Mouse (Mus musculus) stomach, embryonic 15.5 days (tissue): ENCODE results near the gene Hsd17b14. TPM values are rescaled to one million over a fixed set of nuclear protein-coding genes. Genes with fewer than 3 reads are reported as not detected.

Experiments used
- ATAC-seq: fragments of 200-750 bp; cut with Nextera tagmentation; 2 replicates; pipeline ENCODE4 v1.8.0; 2017; ENCODE audit warnings: low read depth, moderate number of reproducible peaks, moderate TSS enrichment; ENCODE audit not compliant: insufficient read depth, low FRiP score
- H3K27ac ChIP-seq: fragments of 300-500 bp; sonication (generic); 2 replicates; pipeline ENCODE4 v1.5.1; 2015; ENCODE audit warnings: mild to moderate bottlenecking, inconsistent platforms
- H3K27me3 ChIP-seq: fragments of 300-500 bp; sonication (generic); replicated peaks from 2 replicates; pipeline ENCODE4 v1.6.1; 2015; ENCODE audit warnings: inconsistent platforms
- H3K36me3 ChIP-seq: fragments of 300-500 bp; sonication (generic); 2 replicates; pipeline ENCODE4 v1.6.1; 2015; ENCODE audit warnings: inconsistent platforms
- H3K4me1 ChIP-seq: fragments of 300-500 bp; sonication (generic); 2 replicates; pipeline ENCODE4 v1.6.1; 2015; ENCODE audit warnings: inconsistent platforms
- H3K4me2 ChIP-seq: fragments of 300-500 bp; sonication (generic); 2 replicates; pipeline ENCODE4 v1.6.1; 2015; ENCODE audit warnings: mild to moderate bottlenecking, inconsistent platforms
- H3K4me3 ChIP-seq: fragments of 300-500 bp; sonication (generic); replicated peaks from 2 replicates; pipeline ENCODE4 v1.5.1; 2015; ENCODE audit warnings: inconsistent platforms
- H3K9ac ChIP-seq: fragments of 300-500 bp; sonication (generic); 2 replicates; pipeline ENCODE4 v1.6.1; 2015; ENCODE audit warnings: inconsistent platforms
- H3K9me3 ChIP-seq: fragments of 300-500 bp; sonication (generic); 2 replicates; pipeline ENCODE4 v1.6.1; 2016; ENCODE audit warnings: inconsistent platforms
- WGBS: fragments of 180-500 bp; shearing (Covaris S2); methylation state at CpG from one replicate; pipeline ENCODE4 v1.1.7; 2015; 5-methylcytosine and 5-hydroxymethylcytosine counted together
- polyA plus RNA-seq: library from polyadenylated mRNA; unstranded; fragments of >200 nt; fragmentation: Nextera tagmentation; extraction: Ambion mirVana; gene quantifications from 2 replicates; pipeline ENCODE4 v1.2.1, GENCODE M21; 2015

Gene Hsd17b14
- polyA plus RNA-seq, 1 experiment from 2014 or later = 3.9 TPM

- no peaks in the 10 kb centered on the region for H3K27me3 ChIP-seq
- WGBS = 83% methylated on average over 5 of the region's 5 CpGs
- no peak overlapping the region for H3K4me2 ChIP-seq
- no peak overlapping the region for H3K4me3 ChIP-seq
- H3K4me1 ChIP-seq = peaks cover 3% of the 10 kb centered on the region; the same call in 1 of the 2 replicates
- H3K27ac ChIP-seq = no peak overlapping the region
- no peak overlapping the region for H3K9ac ChIP-seq
- no peak for ATAC-seq
- H3K36me3 ChIP-seq = no peaks in the 10 kb centered on the region
- H3K9me3 ChIP-seq = no peaks in the 10 kb centered on the region
Observed at GRCm38 (mm10) chr7:45597013-45597412, 42.3 kb downstream of the Hsd17b14 start.

- H3K27me3 ChIP-seq = no peaks in the 10 kb centered on the region
- WGBS = 93% methylated on average over 6 of the region's 6 CpGs
- no peak overlapping the region for H3K4me3 ChIP-seq
- no peak overlapping the region for H3K4me2 ChIP-seq
- H3K36me3 ChIP-seq = no peaks in the 10 kb centered on the region
- H3K4me1 ChIP-seq = peaks cover 3% of the 10 kb centered on the region; the same call in 1 of the 2 replicates
- no peak overlapping the region for H3K27ac ChIP-seq
- no peak overlapping the region for H3K9ac ChIP-seq
- ATAC-seq = no peak
- no peaks in the 10 kb centered on the region for H3K9me3 ChIP-seq
Observed at GRCm38 (mm10) chr7:45597527-45597926, 42.8 kb downstream of the Hsd17b14 start.

GRCm38 (mm10) chr7:45598960-45599879 is 44.5 kb downstream of the Hsd17b14 start:
- no peak overlapping the region for H3K9ac ChIP-seq
- peak; percentile 48; the same call in 1 of the 2 replicates for ATAC-seq

GRCm38 (mm10) chr7:45605704-45606289 is 51.1 kb downstream of the Hsd17b14 start:
- Histone ChIP-seq H3K36me3 (no peaks in the 10 kb centered on the region), H3K27ac (peak overlapping the region; percentile 67), H3K9ac (no peak overlapping the region), H3K4me3 (no peak overlapping the region), H3K4me1 (no peaks in the 10 kb centered on the region; the same call in 1 of the 2 replicates), H3K27me3 (no peaks in the 10 kb centered on the region), H3K4me2 (no peak overlapping the region; the same call in 1 of the 2 replicates), H3K9me3 (no peaks in the 10 kb centered on the region)
- WGBS = 68% methylated on average over 9 of the region's 9 CpGs
- no peak for ATAC-seq

More at GRCm38 (mm10) chr7:45598960-45599879, 44.5 kb downstream of the Hsd17b14 start:
- Histone ChIP-seq H3K36me3 (no peaks in the 10 kb centered on the region), H3K27ac (no peak overlapping the region), H3K4me2 (peak overlapping the region; percentile 12; the same call in 1 of the 2 replicates), H3K27me3 (no peaks in the 10 kb centered on the region), H3K4me1 (peaks cover 3% of the 10 kb centered on the region; the same call in 1 of the 2 replicates), H3K4me3 (no peak overlapping the region), H3K9me3 (no peaks in the 10 kb centered on the region)
- WGBS = 42% methylated on average over 18 of the region's 18 CpGs

- 45% methylated on average over 1 of the region's 1 CpGs for WGBS
- Histone ChIP-seq H3K4me2 (no peak overlapping the region), H3K27ac (no peak overlapping the region), H3K27me3 (no peaks in the 10 kb centered on the region), H3K4me1 (no peaks in the 10 kb centered on the region), H3K36me3 (no peaks in the 10 kb centered on the region), H3K9ac (no peak overlapping the region), H3K9me3 (no peaks in the 10 kb centered on the region), H3K4me3 (no peak overlapping the region)
- ATAC-seq = no peak
Observed at GRCm38 (mm10) chr7:45609511-45609910, 54.8 kb downstream of the Hsd17b14 start.

GRCm38 (mm10) chr7:45616277-45616676 is 61.6 kb downstream of the Hsd17b14 start:
- Histone ChIP-seq H3K4me1 (peaks cover 13% of the 10 kb centered on the region), H3K27ac (peak overlapping the region; percentile 67; the same call in 1 of the 2 replicates), H3K9me3 (no peaks in the 10 kb centered on the region), H3K4me3 (no peak overlapping the region), H3K36me3 (no peaks in the 10 kb centered on the region), H3K27me3 (peaks cover 24% of the 10 kb centered on the region), H3K9ac (no peak overlapping the region), H3K4me2 (no peak overlapping the region; the same call in 1 of the 2 replicates)
- ATAC-seq = 0 out of 2 replicates have a peak, but pooled peaks have one; percentile 51
- WGBS = 23% methylated on average over 6 of the region's 6 CpGs

- Histone ChIP-seq H3K27me3 (peaks cover 24% of the 10 kb centered on the region), H3K9ac (no peak within 1 kb of the TSS), H3K36me3 (no peaks in the 10 kb centered on the region), H3K27ac (peak within 1 kb of the TSS; percentile 67), H3K9me3 (no peaks in the 10 kb centered on the region), H3K4me1 (peaks cover 13% of the 10 kb centered on the region), H3K4me3 (peak within 1 kb of the TSS; percentile 31), H3K4me2 (peak within 1 kb of the TSS; percentile 61)
- 4% methylated on average over 30 of the region's 31 CpGs for WGBS
- ATAC-seq = peak; percentile 64; the same call in 1 of the 2 replicates
Observed at GRCm38 (mm10) chr7:45617042-45617695, 62.5 kb downstream of the Hsd17b14 start, which contains the start of gene Fut1. Fut1 (plus strand) TSS chr7:45617289.

Other genes starting within 250 kb of the Hsd17b14 start
- 23.9 and 26.9 TPM in 2 replicates for gene Trpm4, start 221.1 kb upstream of the Hsd17b14 start, polyA plus RNA-seq
- gene Hrc, start 219.6 kb upstream of the Hsd17b14 start, polyA plus RNA-seq = 1.4 and 1.5 TPM in 2 replicates
- gene Ppfia3, start 187.9 kb upstream of the Hsd17b14 start, polyA plus RNA-seq = 4.8 and 5.6 TPM in 2 replicates
- 3.5 and 4.0 TPM in 2 replicates for gene Lin7b, start 184.3 kb upstream of the Hsd17b14 start, polyA plus RNA-seq
- 225 and 247 TPM in 2 replicates for gene Snrnp70, start 159.2 kb upstream of the Hsd17b14 start, polyA plus RNA-seq
- gene Kcna7, start 149.2 kb upstream of the Hsd17b14 start, polyA plus RNA-seq = 0.08 TPM in 1 of 2 replicates, not detected in the other
- 2.6 and 2.7 TPM in 2 replicates for gene Ntf5, start 141.2 kb upstream of the Hsd17b14 start, polyA plus RNA-seq
- gene Lhb, start 134.1 kb upstream of the Hsd17b14 start, polyA plus RNA-seq = 0.62 TPM in 1 of 2 replicates, not detected in the other
- gene Gys1, start 120.0 kb upstream of the Hsd17b14 start, polyA plus RNA-seq = 34.3 and 37.7 TPM in 2 replicates
- gene Ruvbl2, start 116.8 kb upstream of the Hsd17b14 start, polyA plus RNA-seq = 127 and 139 TPM in 2 replicates
- gene Ftl1, start 95.0 kb upstream of the Hsd17b14 start, polyA plus RNA-seq = 4,747 and 4,817 TPM in 2 replicates
- 157 and 168 TPM in 2 replicates for gene Bax, start 88.0 kb upstream of the Hsd17b14 start, polyA plus RNA-seq
- 1.4 and 1.8 TPM in 2 replicates for gene Tulp2, start 73.0 kb upstream of the Hsd17b14 start, polyA plus RNA-seq
- gene Gm45808, start 68.1 kb upstream of the Hsd17b14 start, polyA plus RNA-seq = not detected in 2 replicates
- 3.5 and 3.7 TPM in 2 replicates for gene Dhdh, start 66.1 kb upstream of the Hsd17b14 start, polyA plus RNA-seq
- gene Nucb1, start 44.5 kb upstream of the Hsd17b14 start, polyA plus RNA-seq = 214 and 230 TPM in 2 replicates
- gene Ppp1r15a, start 28.6 kb upstream of the Hsd17b14 start, polyA plus RNA-seq = 21.1 and 36.1 TPM in 2 replicates
- 2.9 TPM in 2 replicates for gene Plekha4, start 28.6 kb upstream of the Hsd17b14 start, polyA plus RNA-seq
- 78.8 and 87.1 TPM in 2 replicates for gene Bcat2, start 15.3 kb downstream of the Hsd17b14 start, polyA plus RNA-seq
- gene Fgf21, start 60.6 kb downstream of the Hsd17b14 start, polyA plus RNA-seq = 0.18 and 0.41 TPM in 2 replicates
- gene Fut1, start 62.4 kb downstream of the Hsd17b14 start, polyA plus RNA-seq = 0.76 and 0.84 TPM in 2 replicates
- gene Izumo1, start 66.9 kb downstream of the Hsd17b14 start, polyA plus RNA-seq = 0.19 and 0.31 TPM in 2 replicates
- gene Rasip1, start 72.6 kb downstream of the Hsd17b14 start, polyA plus RNA-seq = 11.0 and 11.6 TPM in 2 replicates
- 7.4 and 9.5 TPM in 2 replicates for gene Mamstr, start 85.1 kb downstream of the Hsd17b14 start, polyA plus RNA-seq
- gene Fut2, start 111.5 kb downstream of the Hsd17b14 start, polyA plus RNA-seq = 5.2 and 6.7 TPM in 2 replicates
- 0.70 and 1.0 TPM in 2 replicates for gene Ntn5, start 129.1 kb downstream of the Hsd17b14 start, polyA plus RNA-seq
- 3.6 and 4.5 TPM in 2 replicates for gene Sec1, start 139.5 kb downstream of the Hsd17b14 start, polyA plus RNA-seq
- gene Car11, start 144.9 kb downstream of the Hsd17b14 start, polyA plus RNA-seq = 9.6 and 10.1 TPM in 2 replicates
- 2.8 and 4.4 TPM in 2 replicates for gene Dbp, start 150.2 kb downstream of the Hsd17b14 start, polyA plus RNA-seq
- 954 and 1,069 TPM in 2 replicates for gene Rpl18, start 160.6 kb downstream of the Hsd17b14 start, polyA plus RNA-seq
- 35.4 and 36.7 TPM in 2 replicates for gene Sphk2, start 163.1 kb downstream of the Hsd17b14 start, polyA plus RNA-seq
- 12.8 and 13.3 TPM in 2 replicates for gene Fam83e, start 166.3 kb downstream of the Hsd17b14 start, polyA plus RNA-seq
- gene Spaca4, start 170.9 kb downstream of the Hsd17b14 start, polyA plus RNA-seq = 0.45 TPM in 1 of 2 replicates, not detected in the other
- 1.1 and 1.9 TPM in 2 replicates for gene Lmtk3, start 228.8 kb downstream of the Hsd17b14 start, polyA plus RNA-seq
- 6.7 and 14.4 TPM in 2 replicates for gene Sult2b1, start 229.8 kb downstream of the Hsd17b14 start, polyA plus RNA-seq